Mouse (Mus musculus) stomach, postnatal 0 days (tissue): ENCODE results near the gene Rogdi.

Experiments
- CTCF ChIP-seq: IDR thresholded peaks from 2 replicates; pipeline ENCODE4 v1.5.1; 2016; ENCODE audit warnings: antibody characterized with exemption, low read depth, mild to moderate bottlenecking, moderate library complexity
- EP300 ChIP-seq: optimal IDR thresholded peaks from 2 replicates; pipeline ENCODE3; 2016; ENCODE audit warnings: antibody characterized with exemption

GRCm38 (mm10) chr16:4978275-4979051 lies 34.9 kb downstream of the Rogdi start:
- TF ChIP-seq CTCF (no peak), EP300 (no peak)
